Mouse (Mus musculus): Measurements from ENCODE around the gene Phactr2.
A peak's percentile ranks its signal among the peaks of the same experiment; 100 is the strongest.

The Phactr2 gene

GRCm38 (mm10) chr10:13448283-13449045 lies 25.7 kb downstream of the Phactr2 start:
- no peak for DNase-seq (ENCODE audit: low spot score in 2 of 2)

- no peak for DNase-seq (ENCODE audit: low spot score in 2 of 2)
These were observed 27.4 kb downstream of the Phactr2 start for GRCm38 (mm10) chr10:13446791-13447249.

- DNase-seq (ENCODE audit: low spot score in 2 of 2) = no peak
These were observed 30.0 kb downstream of the Phactr2 start for GRCm38 (mm10) chr10:13444257-13444656.

- no peak for DNase-seq (ENCODE audit: low spot score in 2 of 2)
These were observed 30.6 kb downstream of the Phactr2 start for GRCm38 (mm10) chr10:13443647-13444046.

- DNase-seq (ENCODE audit: low spot score in 2 of 2) = no peak
These were observed 33.9 kb downstream of the Phactr2 start for GRCm38 (mm10) chr10:13440292-13440691.

- DNase-seq (ENCODE audit: low spot score in 2 of 2) = no peak
These were observed 35.9 kb downstream of the Phactr2 start for GRCm38 (mm10) chr10:13438118-13438821.

- no peak for DNase-seq (ENCODE audit: low spot score in 2 of 2)
These were observed 37.2 kb downstream of the Phactr2 start for GRCm38 (mm10) chr10:13437011-13437410.

- no peak for DNase-seq (ENCODE audit: low spot score in 2 of 2)
These were observed 41.2 kb downstream of the Phactr2 start for GRCm38 (mm10) chr10:13433016-13433415.

GRCm38 (mm10) chr10:13431641-13432540 lies 42.3 kb downstream of the Phactr2 start:
- DNase-seq (ENCODE audit: low spot score in 2 of 2) = no peak

GRCm38 (mm10) chr10:13429766-13430165 lies 44.4 kb downstream of the Phactr2 start:
- peak; percentile 68 to 79 for DNase-seq (ENCODE audit: low spot score in 2 of 2)

- no peak for DNase-seq (ENCODE audit: low spot score in 2 of 2)
These were observed 45.0 kb downstream of the Phactr2 start for GRCm38 (mm10) chr10:13429240-13429639.

GRCm38 (mm10) chr10:13428536-13428935 lies 45.7 kb downstream of the Phactr2 start:
- no peak for DNase-seq (ENCODE audit: low spot score in 2 of 2)

GRCm38 (mm10) chr10:13427599-13427998 lies 46.6 kb downstream of the Phactr2 start:
- no peak for DNase-seq (ENCODE audit: low spot score in 2 of 2)

- no peak for DNase-seq (ENCODE audit: low spot score in 2 of 2)
These were observed 49.0 kb downstream of the Phactr2 start for GRCm38 (mm10) chr10:13425198-13425597.

GRCm38 (mm10) chr10:13424508-13424907 lies 49.7 kb downstream of the Phactr2 start:
- DNase-seq (ENCODE audit: low spot score in 2 of 2) = no peak

GRCm38 (mm10) chr10:13424015-13424414 lies 50.2 kb downstream of the Phactr2 start:
- DNase-seq (ENCODE audit: low spot score in 2 of 2) = no peak

- DNase-seq (ENCODE audit: low spot score in 2 of 2) = no peak
These were observed 52.1 kb downstream of the Phactr2 start for GRCm38 (mm10) chr10:13422121-13422520.

- DNase-seq (ENCODE audit: low spot score in 2 of 2) = no peak
These were observed 55.0 kb downstream of the Phactr2 start for GRCm38 (mm10) chr10:13419246-13419645.

- peak in 1 of 2 experiments; percentile 20 for DNase-seq (ENCODE audit: low spot score in 2 of 2)
These were observed 58.6 kb downstream of the Phactr2 start for GRCm38 (mm10) chr10:13415489-13416104.

- no peak for DNase-seq (ENCODE audit: low spot score in 2 of 2)
These were observed 61.8 kb downstream of the Phactr2 start for GRCm38 (mm10) chr10:13412202-13412923.

GRCm38 (mm10) chr10:13411056-13411455 lies 63.2 kb downstream of the Phactr2 start:
- peak in 1 of 2 experiments; percentile 23 for DNase-seq (ENCODE audit: low spot score in 2 of 2)

All from right cerebral cortex, adult 2 months (tissue).